Mouse (Mus musculus): ENCODE measurements at regions not wholly inside any gene's neighbourhood (a gene's known extent, or its start where the extent isn't known, plus 50 kb on each side); places are given as distances from the start of the nearest gene placed in this dataset.

GRCm38 (mm10) chr10:92339671-92340070, 382.5 kb downstream of the Nedd1 start:
- intact Hi-C loops (cut with DNase I), result no loop called here
- no peak for DNase-seq

DNA sequence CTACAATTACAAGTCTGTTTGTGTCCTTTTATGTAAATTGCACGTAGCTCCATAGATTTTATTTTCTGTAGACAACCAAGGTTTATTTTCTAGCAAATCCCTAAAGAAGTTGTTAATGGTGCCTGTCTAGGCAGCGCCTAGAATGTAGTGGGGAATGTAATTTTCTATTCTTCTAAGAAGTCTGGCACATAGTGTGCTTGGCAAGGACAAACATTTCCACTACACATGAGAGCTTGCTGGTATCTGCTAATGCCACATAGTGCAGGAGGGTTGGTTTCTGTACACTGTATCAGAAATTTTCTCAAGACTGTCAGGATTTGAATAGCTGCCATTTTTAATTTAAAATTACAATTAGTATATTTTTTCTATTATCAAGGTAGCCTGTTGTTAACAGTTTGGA, 385.3 kb downstream of the Nedd1 start:
- DNase-seq, result no peak
- intact Hi-C loops (cut with DNase I), result no loop called here

- intact Hi-C loops (cut with DNase I), result no loop called here
- no peak for DNase-seq
These were observed 386.1 kb downstream of the Nedd1 start for GRCm38 (mm10) chr10:92336138-92336537.

DNA sequence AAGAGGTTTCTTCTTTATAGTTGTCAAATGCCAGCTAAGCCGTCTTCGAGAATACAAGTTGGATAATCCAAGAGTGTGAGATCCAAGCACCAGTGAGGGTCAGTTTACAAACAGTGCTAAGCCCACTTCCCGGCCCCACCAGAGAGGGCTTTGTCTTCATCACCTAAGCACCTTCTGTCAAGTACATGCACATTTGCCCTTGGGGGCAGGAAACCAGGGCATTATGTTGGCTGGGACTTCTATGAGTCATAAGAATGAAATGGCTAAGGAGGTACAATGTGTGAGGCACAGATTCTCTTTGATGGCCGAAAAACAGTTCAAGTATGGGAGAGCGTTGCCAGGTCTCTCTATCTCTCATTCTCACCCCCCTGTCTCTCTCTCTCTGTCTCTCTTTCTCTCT, 387.1 kb downstream of the Nedd1 start:
- intact Hi-C loops (cut with DNase I), result no loop called here
- DNase-seq, result no peak

DNA sequence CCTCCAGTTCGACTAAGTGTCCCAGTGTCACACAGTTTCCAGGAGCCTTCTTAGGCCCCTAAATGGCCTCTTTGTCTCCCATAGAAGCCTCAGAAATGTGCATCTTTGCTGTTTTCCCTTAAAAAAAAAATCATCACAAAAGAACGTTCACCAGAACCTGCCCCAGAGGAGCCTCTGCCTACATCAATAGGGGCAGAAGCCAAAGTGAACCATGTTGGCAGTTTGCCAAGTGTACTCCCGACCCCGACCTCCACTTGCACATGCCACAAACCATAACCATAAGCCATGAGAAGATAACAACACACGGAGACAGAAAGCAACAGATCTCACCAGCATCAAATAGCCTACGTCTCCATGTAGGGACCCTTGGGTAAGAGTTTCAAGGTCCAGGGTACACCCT, 388.4 kb downstream of the Nedd1 start:
- intact Hi-C loops (cut with DNase I), result no loop called here
- DNase-seq, result no peak

GRCm38 (mm10) chr10:92333042-92333774, 389.0 kb downstream of the Nedd1 start:
- DNase-seq, result no peak

DNA sequence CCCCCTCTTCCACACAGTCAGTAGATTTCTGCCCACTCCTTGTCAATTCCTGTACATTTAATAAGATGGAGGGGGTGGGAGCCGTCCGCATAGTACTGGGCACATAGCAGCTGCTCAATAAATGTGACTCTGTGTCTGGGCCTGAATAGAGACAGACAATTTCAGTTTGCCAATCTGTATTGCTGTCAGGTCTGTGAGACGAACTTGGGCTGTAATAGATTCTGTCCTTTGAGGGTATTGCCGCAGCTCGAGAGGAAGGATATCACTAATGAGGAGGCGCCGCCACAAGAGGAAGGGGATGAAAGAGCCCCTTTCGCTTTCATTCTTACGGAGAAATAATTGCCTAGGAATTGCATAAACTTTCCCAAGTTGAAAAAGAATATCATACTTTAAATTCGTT, 392.1 kb downstream of the Nedd1 start:
- intact Hi-C loops (cut with DNase I), result no loop called here
- no peak for DNase-seq

More at GRCm38 (mm10) chr10:92333042-92333774, 389.0 kb downstream of the Nedd1 start:
- intact Hi-C loops (cut with DNase I), result no loop called here

DNA sequence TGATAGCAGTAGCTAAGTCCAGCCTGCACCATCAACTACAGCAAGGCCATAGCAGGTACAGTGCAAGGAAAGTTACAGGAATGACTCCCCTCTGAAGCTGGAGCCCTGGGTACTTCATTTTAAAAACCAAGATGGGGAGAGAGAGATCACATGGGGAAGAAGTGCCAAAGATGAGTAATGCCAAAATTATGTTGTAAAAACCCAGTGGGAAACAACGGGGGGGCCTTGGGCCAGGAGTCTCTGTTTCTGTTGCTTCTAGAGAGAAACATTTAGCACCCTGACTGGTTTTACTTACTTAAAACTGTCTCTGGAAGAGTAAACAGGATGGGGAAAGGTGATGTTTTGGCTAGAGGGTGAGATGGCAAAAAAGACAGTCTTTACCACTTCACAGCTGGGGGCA, 392.6 kb downstream of the Nedd1 start:
- DNase-seq, result no peak
- intact Hi-C loops (cut with DNase I), result no loop called here

GRCm38 (mm10) chr10:92325284-92325989, 396.8 kb downstream of the Nedd1 start:
- DNase-seq, result no peak
- intact Hi-C loops (cut with DNase I), result no loop called here

DNA sequence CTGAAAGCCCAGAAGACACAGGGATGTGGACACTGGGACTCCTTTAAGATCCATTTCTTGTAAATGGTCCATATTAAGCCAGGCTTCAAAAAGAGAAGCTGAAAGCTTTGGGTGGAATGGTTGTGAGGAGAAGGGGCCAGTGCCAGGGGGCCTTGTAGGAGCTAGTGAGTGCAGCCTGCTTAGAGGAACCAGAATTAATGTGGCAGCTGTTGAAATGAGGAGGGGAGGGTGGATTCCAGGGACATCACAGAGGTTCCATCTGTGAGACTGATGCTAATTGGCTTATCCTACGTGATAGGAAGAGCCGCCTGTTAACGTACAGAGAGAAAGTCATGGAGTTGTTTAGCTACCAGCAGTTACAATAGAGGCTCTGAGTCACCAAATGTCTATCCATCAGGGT, 407.6 kb downstream of the Nedd1 start:
- no peak for DNase-seq

GRCm38 (mm10) chr10:92312278-92312677, 409.9 kb downstream of the Nedd1 start:
- no peak for DNase-seq
- intact Hi-C loops (cut with DNase I), result no loop called here

More for the DNA sequence above, 407.6 kb downstream of the Nedd1 start:
- intact Hi-C loops (cut with DNase I), result no loop called here

- no peak for DNase-seq
- intact Hi-C loops (cut with DNase I), result loop anchor here (1.0 to 2.0 kb wide), 2 partner anchors 342 to 706 kb away; no protein-coding TSS in a partner anchor
These were observed 413.6 kb downstream of the Nedd1 start for GRCm38 (mm10) chr10:92308643-92309042.

DNA sequence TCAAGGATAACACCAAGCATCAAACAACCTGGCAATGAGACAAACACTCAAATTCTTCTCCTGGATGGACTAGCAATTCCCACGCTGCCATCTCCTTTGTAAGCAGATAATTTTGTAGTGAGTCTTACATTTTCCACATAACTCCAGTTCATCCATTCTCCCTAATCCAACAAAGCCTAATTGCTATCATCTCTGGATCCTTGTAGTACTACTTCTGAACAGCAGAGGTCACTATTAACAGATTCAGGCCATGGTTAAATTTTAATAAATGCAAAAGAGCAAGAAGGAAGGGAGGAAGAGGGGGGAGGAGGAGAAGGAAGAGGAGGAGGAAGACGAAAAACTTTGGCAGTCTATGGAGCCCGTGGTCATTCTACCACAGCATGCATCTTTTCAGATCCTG, 414.4 kb downstream of the Nedd1 start:
- DNase-seq, result no peak
- intact Hi-C loops (cut with DNase I), result loop anchor here (1.0 to 2.0 kb wide), 2 partner anchors 343 to 706 kb away; no protein-coding TSS in a partner anchor

DNA sequence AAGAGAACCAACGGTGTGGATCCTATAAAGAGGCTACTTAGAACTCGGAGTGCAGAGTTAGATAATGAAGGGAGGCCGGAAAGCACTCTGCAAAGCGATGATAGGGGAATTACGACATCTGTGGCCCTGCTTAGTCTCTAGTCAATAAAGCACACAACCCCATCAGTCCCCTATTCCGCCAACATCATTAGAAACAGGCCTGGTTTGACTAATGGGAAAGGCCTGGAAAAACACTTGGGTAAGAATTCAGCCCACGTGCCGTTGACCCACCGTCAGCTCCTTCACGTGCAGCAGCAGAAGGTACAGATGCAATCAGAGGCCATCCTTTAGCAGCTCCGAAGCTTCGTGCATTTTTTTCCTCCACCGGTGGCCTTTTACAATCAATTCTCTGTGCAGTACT, 423.5 kb downstream of the Nedd1 start:
- no peak for DNase-seq
- intact Hi-C loops (cut with DNase I), result no loop called here

- DNase-seq, result no peak
- intact Hi-C loops (cut with DNase I), result no loop called here
These were observed 425.4 kb downstream of the Nedd1 start for GRCm38 (mm10) chr10:92296837-92297236.

- intact Hi-C loops (cut with DNase I), result no loop called here
- DNase-seq, result no peak
These were observed 425.9 kb downstream of the Nedd1 start for GRCm38 (mm10) chr10:92296303-92296702.

- intact Hi-C loops (cut with DNase I), result no loop called here
- no peak for DNase-seq
These were observed 429.0 kb downstream of the Nedd1 start for GRCm38 (mm10) chr10:92293261-92293660.

DNA sequence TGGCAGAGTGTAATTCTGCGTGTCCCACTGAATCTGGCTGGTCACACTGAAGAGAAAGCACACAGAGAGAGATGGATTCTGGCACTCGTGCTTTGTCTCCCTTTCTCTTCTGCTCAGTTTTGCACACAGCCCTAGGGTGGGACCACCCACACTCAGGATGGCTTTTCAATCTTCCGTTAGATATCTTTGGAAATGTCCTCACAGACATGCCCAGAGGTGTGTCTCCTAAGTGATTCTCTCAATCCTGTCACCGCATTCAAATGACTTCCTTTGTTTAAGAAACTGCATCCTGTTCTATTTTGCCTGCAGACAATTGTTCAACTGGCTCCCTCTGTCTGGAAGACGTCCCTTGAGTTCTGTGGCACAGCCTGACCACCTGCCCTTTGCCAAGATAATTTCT, 433.0 kb downstream of the Nedd1 start:
- DNase-seq, result no peak

DNA sequence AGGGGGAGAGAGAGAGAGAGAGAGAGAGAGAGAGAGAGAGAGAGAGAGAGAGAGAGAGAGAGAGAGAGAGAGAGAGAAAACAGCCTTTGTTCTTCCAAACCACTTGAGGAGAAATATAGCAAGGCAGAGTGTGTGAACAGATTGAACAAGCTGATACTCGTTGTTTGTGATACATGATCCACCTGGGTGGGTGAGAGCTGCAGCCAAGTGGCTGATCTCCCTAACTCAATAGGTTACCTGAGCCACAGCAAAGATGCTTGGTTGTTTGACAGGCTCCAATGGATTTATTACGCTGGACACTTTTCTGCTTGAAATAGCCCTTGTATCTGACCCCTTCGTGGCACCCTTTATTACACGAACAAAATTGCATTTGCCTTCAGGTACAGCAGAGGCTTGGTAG, 438.0 kb downstream of the Nedd1 start:
- no peak for DNase-seq
- intact Hi-C loops (cut with DNase I), result no loop called here

More for the DNA sequence above, 433.0 kb downstream of the Nedd1 start:
- intact Hi-C loops (cut with DNase I), result no loop called here

- intact Hi-C loops (cut with DNase I), result no loop called here
- no peak for DNase-seq
These were observed 444.2 kb downstream of the Nedd1 start for GRCm38 (mm10) chr10:92277981-92278380.

- intact Hi-C loops (cut with DNase I), result no loop called here
- DNase-seq, result no peak
These were observed 464.4 kb downstream of the Nedd1 start for GRCm38 (mm10) chr10:92257815-92258214.

DNA sequence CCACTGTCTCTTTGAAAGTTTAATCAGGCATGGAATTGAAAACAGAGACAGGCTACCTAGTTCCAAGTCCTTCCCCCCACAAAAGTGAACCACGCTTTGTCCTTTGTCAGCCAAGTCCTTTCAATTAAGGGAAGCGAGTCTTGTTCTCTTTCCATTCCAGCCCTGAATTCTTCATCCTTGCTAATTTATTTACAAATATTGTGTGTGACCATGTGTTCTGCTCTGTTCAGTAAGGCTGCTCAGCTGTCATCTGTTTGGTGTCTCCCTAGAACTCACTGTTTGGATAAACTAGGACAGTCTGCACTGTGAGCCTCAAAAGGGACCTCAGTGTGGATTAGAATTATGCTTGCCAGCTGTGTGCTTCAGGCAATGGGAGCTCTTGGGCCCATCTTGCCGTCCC, 473.6 kb downstream of the Nedd1 start:
- intact Hi-C loops (cut with DNase I), result no loop called here
- DNase-seq, result no peak
